Comparison of ENCODE assay signal across 28 mouse cellular contexts in the genomic region with DNA sequence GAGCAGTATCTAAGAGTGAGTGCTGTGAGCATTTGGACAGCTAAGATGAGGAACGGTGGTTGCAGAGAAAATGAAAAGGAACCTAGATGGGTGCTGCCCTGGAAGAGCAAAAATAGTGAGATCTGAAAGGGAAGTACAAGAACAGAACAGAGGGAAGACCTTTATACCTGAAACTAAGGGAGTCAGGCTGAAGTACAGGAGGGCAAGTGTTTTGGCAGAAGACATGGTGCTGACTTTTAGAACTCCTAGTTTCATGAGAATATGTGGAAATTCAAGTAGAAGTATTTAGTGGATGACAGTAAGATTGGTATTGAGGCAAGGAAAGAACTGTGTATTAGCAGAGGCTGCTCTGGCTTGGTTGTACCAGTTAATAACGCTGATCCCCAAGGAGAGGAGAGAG. TPM values are rescaled to one million over a fixed set of nuclear protein-coding genes. Genes with fewer than 3 reads are reported as not detected.
DNase-seq lines count a peak whose midpoint lies in the region; ATAC-seq and TF ChIP-seq lines count a peak whose summit lies in the region.
"Had no signal": no experiment of that assay in that cellular context is flagged by ENCODE, and none has a peak within 500 bp of the region (broad histone marks: within the 10 kb centered on the region; RNA-seq: fewer than 3 reads in every experiment).

No protein-coding gene starts in this region.

- H3K36me3 ChIP-seq in kidney, adult 2 months (ENCODE audit: control insufficient read depth, insufficient read depth, low read length) = peaks cover 26% of the 10 kb centered on the region
- H3K36me3 ChIP-seq in liver, adult 2 months (ENCODE audit: control insufficient read depth, insufficient read depth, low read length) = peaks cover 70% of the 10 kb centered on the region
- peaks cover 90% of the 10 kb centered on the region for H3K36me3 ChIP-seq in liver, embryonic 12.5 days

- no peak for TF ChIP-seq POLR2A in kidney, adult 2 months (IDR thresholded peaks at IDR 0.05; ENCODE audit: low read depth, low read length)
- no peak for TF ChIP-seq POLR2A in liver, adult 2 months (IDR thresholded peaks at IDR 0.05; ENCODE audit: extremely low read depth, insufficient read depth, low read length)

- H3K4me3 ChIP-seq in kidney, adult 2 months (ENCODE audit: insufficient read depth, low read depth, low read length) = no peak overlapping the region
- no peak overlapping the region for H3K4me3 ChIP-seq in liver, adult 2 months (ENCODE audit: insufficient read depth, low read depth, low read length)
- H3K4me3 ChIP-seq in liver, embryonic 12.5 days = no peak overlapping the region
- H3K4me3 ChIP-seq: embryonic facial prominence, embryonic 13.5 days; embryonic facial prominence, embryonic 15.5 days; erythroblast, embryonic 14.5 days; forebrain, embryonic 10.5 days; forebrain, embryonic 12.5 days had no signal

- no peak overlapping the region for H3K9ac ChIP-seq in liver, adult 2 months (ENCODE audit: low read depth, low read length)
- no peak overlapping the region for H3K9ac ChIP-seq in liver, embryonic 12.5 days
- H3K9ac ChIP-seq: embryonic facial prominence, embryonic 13.5 days; embryonic facial prominence, embryonic 15.5 days; forebrain, embryonic 12.5 days had no signal

- no peaks in the 10 kb centered on the region for H3K9me3 ChIP-seq in liver, embryonic 12.5 days (replicated peaks)
- H3K9me3 ChIP-seq: embryonic facial prominence, embryonic 13.5 days; embryonic facial prominence, embryonic 15.5 days; forebrain, embryonic 10.5 days; forebrain, embryonic 12.5 days; G1E had no signal

- DNase-seq in kidney, adult 2 months = peak; percentile 65
- no peak for DNase-seq in kidney, postnatal 4 days
- peak; percentile 36 for DNase-seq in liver, adult 2 months (ENCODE audit: extremely low read depth, low read depth, low spot score)
- no peak for DNase-seq in frontal cortex, postnatal 36 days (ENCODE audit: low spot score in 2 of 2)
- DNase-seq: adrenal gland, adult 8-10 months; adrenal gland, postnatal 14 days; adrenal gland, postnatal 36 days; B cell, adult 2 months; cerebellum, adult 11 months; cerebellum, adult 18-20 months; cerebellum, adult 8-10 months; cerebellum, adult 9-11 months; cerebellum, postnatal 14 days; cerebellum, postnatal 36 days; embryo, embryonic 11 days had no signal

- peaks cover 6% of the 10 kb centered on the region; the same call in 1 of the 2 replicates for H3K79me2 ChIP-seq in liver, adult 2 months (ENCODE audit: control insufficient read depth, insufficient read depth, low read length)

- no peak overlapping the region for H3K4me2 ChIP-seq in liver, embryonic 12.5 days
- H3K4me2 ChIP-seq: embryonic facial prominence, embryonic 13.5 days; embryonic facial prominence, embryonic 15.5 days; forebrain, embryonic 12.5 days had no signal

- peaks cover 3% of the 10 kb centered on the region; the same call in 1 of the 2 replicates for H3K4me1 ChIP-seq in kidney, adult 2 months (ENCODE audit: control insufficient read depth, insufficient read depth, low read length)
- no peaks in the 10 kb centered on the region for H3K4me1 ChIP-seq in liver, adult 2 months (ENCODE audit: control insufficient read depth, insufficient read depth, low read length)
- no peaks in the 10 kb centered on the region for H3K4me1 ChIP-seq in liver, embryonic 12.5 days
- H3K4me1 ChIP-seq: embryonic facial prominence, embryonic 13.5 days; embryonic facial prominence, embryonic 15.5 days; forebrain, embryonic 10.5 days; forebrain, embryonic 12.5 days had no signal

- 65% methylated on average over 2 of the region's 2 CpGs for WGBS in kidney, adult 2 months
- WGBS in liver, adult 2 months = 87% methylated on average over 2 of the region's 2 CpGs
- 85% methylated on average over 2 of the region's 2 CpGs for WGBS in liver, embryonic 12.5 days (ENCODE audit: insufficient replicate concordance)

- peak overlapping the region; percentile 68 for H3K27ac ChIP-seq in kidney, adult 2 months (ENCODE audit: insufficient read depth, low read depth, low read length)
- H3K27ac ChIP-seq in liver, adult 2 months (replicated peaks; ENCODE audit: insufficient read depth, low read depth, low read length) = no peak overlapping the region
- H3K27ac ChIP-seq in liver, embryonic 12.5 days = no peak overlapping the region
- H3K27ac ChIP-seq: embryonic facial prominence, embryonic 13.5 days; embryonic facial prominence, embryonic 15.5 days; forebrain, embryonic 10.5 days; forebrain, embryonic 12.5 days had no signal

- no peaks in the 10 kb centered on the region for H3K27me3 ChIP-seq in kidney, adult 2 months (replicated peaks; ENCODE audit: control insufficient read depth, insufficient read depth, low read length)
- no peaks in the 10 kb centered on the region for H3K27me3 ChIP-seq in liver, adult 2 months (ENCODE audit: control insufficient read depth, insufficient read depth, low read length)
- H3K27me3 ChIP-seq in liver, embryonic 12.5 days (replicated peaks) = no peaks in the 10 kb centered on the region
- H3K27me3 ChIP-seq: CH12.LX; embryonic facial prominence, embryonic 13.5 days; embryonic facial prominence, embryonic 15.5 days; forebrain, embryonic 12.5 days; Patski had no signal

- no peak for TF ChIP-seq CTCF in kidney, adult 2 months (conservative IDR thresholded peaks at IDR 0.05; ENCODE audit: insufficient read depth, insufficient read length, low read depth, low read length)
- no peak for TF ChIP-seq CTCF in liver, adult 2 months (IDR thresholded peaks at IDR 0.05; ENCODE audit: low read depth, low read length)

- no peak for ATAC-seq in liver, embryonic 12.5 days
- ATAC-seq: activated CD4-positive, CD25-positive, alpha-beta regulatory T cell, adult 4 months; CD4-positive, CD25-positive, alpha-beta regulatory T cell, adult 4 months; forebrain, embryonic 14.5 days; forebrain, embryonic 16.5 days; Patski had no signal

RNA-seq across cellular contexts. Expression of a gene that starts 19.8 kb away (rescaled TPM):
- polyA plus RNA-seq in kidney, adult 2 months (2012; rRNA removed) = 19.2 and 24.8 TPM in 2 replicates
- total RNA-seq in liver, adult 2 months (2014; rRNA removed) = 50.9 and 55.2 TPM in 2 replicates
- 6.3 and 8.6 TPM in 2 replicates for polyA plus RNA-seq in liver, adult 2 months (2012; rRNA removed)
- 34.5 and 36.2 TPM in 2 replicates for polyA plus RNA-seq in liver, embryonic 12.5 days (2016; fragmentation: Nextera tagmentation; extraction: Ambion mirVana)

Comparison
In these comparisons a context has a peak if more than half of its experiments do, and no peak if none do; other contexts are left out.
1. DNase-seq: peak in kidney, adult 2 months (single experiment) and liver, adult 2 months (single experiment); none in kidney, postnatal 4 days (0 of 2) and frontal cortex, postnatal 36 days (0 of 2).